Mouse (Mus musculus): Measurements from ENCODE around the gene Kifc1. TPM values are rescaled to one million over a fixed set of nuclear protein-coding genes. Genes with fewer than 3 reads are reported as not detected.
"Not testable (repeated sequence)": the region's sequence is repeated elsewhere in the genome, so short reads cannot be mapped to it uniquely, and the experiment has no call there.

Gene Kifc1
- polyA plus RNA-seq, 1 experiment from 2014 or later: 8.1 TPM

DNA sequence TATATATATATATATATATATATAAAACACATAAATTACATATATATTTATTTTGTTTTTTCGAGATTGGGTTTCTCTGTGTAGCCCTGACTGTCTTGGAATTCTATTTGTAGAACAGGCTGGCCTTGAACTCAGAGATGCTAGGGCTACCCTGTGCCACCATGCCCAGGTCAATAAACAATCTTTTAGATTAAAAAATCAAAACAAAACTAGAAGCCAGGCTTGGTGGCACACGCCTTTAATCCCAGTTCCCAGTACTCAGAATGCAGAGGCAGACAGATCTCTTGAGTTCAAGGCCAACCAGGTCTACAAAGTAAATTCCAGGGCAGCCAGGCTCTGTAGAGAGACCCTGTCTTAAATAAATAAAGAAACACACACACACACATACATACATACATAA lies 896 bp upstream of the Kifc1 start:
- no peak overlapping the region for H3K4me3 ChIP-seq
- no peaks in the 10 kb centered on the region for H3K27me3 ChIP-seq (ENCODE audit: poor library complexity, severe bottlenecking)
- WGBS: 81% methylated on average over 2 of the region's 2 CpGs
- no peak overlapping the region for H3K27ac ChIP-seq
- DNase-seq (ENCODE audit: extremely low spot score, low spot score): no peak
- H3K9me3 ChIP-seq: no peaks in the 10 kb centered on the region
- H3K36me3 ChIP-seq (replicated peaks): peaks cover 8% of the 10 kb centered on the region
- H3K4me1 ChIP-seq: peaks cover 21% of the 10 kb centered on the region

- H3K4me3 ChIP-seq: peak overlapping the region; percentile 67
- H3K9me3 ChIP-seq; H3K27me3 ChIP-seq (ENCODE audit: poor library complexity, severe bottlenecking): not testable (repeated sequence)
- under 1% methylated on average over 44 of the region's 44 CpGs for WGBS
- H3K4me1 ChIP-seq: peaks cover 21% of the 10 kb centered on the region
- peak overlapping the region; percentile 93 for H3K27ac ChIP-seq
- peaks cover 21% of the 10 kb centered on the region for H3K36me3 ChIP-seq (replicated peaks)
- DNase-seq (ENCODE audit: extremely low spot score, low spot score): peak; percentile 23
Measured at GRCm38 (mm10) chr17:33889941-33890532, 424 bp downstream of the Kifc1 start.

DNA sequence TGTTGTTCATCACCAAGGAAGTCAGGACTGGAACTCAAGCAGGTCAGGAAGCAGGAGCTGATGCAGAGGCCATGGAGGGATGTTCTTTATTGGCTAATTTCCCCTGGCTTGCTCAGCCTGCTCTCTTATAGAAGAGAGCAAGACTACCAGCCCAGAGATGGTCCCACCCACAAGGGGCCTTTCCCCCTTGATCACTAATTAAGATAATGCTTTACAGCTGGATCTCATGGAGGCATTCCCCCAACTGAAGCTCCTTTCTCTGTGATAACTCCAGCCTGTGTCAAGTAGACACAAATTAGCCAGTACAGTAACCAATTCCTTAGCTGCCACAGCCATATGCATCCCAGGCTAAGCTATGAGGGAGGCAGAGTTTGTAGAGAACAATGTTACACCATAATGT lies 2.2 kb downstream of the Kifc1 start:
- H3K4me3 ChIP-seq: peak overlapping the region; percentile 67; the same call in 1 of the 2 replicates
- not testable (repeated sequence) for H3K27ac ChIP-seq; H3K9me3 ChIP-seq; DNase-seq (ENCODE audit: extremely low spot score, low spot score); H3K27me3 ChIP-seq (ENCODE audit: poor library complexity, severe bottlenecking)
- H3K4me1 ChIP-seq: peaks cover 21% of the 10 kb centered on the region
- peaks cover 39% of the 10 kb centered on the region for H3K36me3 ChIP-seq (replicated peaks)

GRCm38 (mm10) chr17:33887802-33888201 lies 2.7 kb downstream of the Kifc1 start:
- H3K9me3 ChIP-seq; H3K27ac ChIP-seq; DNase-seq (ENCODE audit: extremely low spot score, low spot score); H3K27me3 ChIP-seq (ENCODE audit: poor library complexity, severe bottlenecking): not testable (repeated sequence)
- Histone ChIP-seq H3K4me3 (peak overlapping the region; percentile 67; the same call in 1 of the 2 replicates), H3K36me3 (replicated peaks) (peaks cover 43% of the 10 kb centered on the region), H3K4me1 (peaks cover 21% of the 10 kb centered on the region)
- WGBS: 88% methylated on average over 2 of the region's 2 CpGs

DNA sequence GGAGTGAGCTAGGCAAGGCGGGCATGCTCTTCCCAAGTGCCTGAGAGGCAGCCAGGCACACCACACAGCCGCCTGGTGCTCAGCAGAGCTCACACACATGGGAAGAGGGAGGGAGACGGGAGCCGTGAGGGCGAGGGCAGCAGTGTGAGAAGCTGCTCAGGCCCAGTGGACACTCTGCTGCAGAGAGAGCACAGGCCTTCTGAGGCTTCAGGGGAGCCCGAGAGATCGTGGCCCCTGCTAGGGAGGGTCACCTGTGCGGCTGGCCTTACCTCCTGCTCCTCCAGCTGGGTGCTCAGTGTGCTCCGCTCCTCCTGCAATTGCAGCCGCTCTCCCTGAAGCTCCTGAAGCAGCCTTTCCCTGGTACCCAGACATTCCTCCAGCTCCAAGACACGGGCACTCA lies 6.1 kb downstream of the Kifc1 start:
- DNase-seq (ENCODE audit: extremely low spot score, low spot score); H3K27me3 ChIP-seq (ENCODE audit: poor library complexity, severe bottlenecking); H3K4me3 ChIP-seq; H3K27ac ChIP-seq; H3K9me3 ChIP-seq: not testable (repeated sequence)
- peaks cover 19% of the 10 kb centered on the region for H3K4me1 ChIP-seq
- H3K36me3 ChIP-seq (replicated peaks): peaks cover 77% of the 10 kb centered on the region
- WGBS: 90% methylated on average over 10 of the region's 11 CpGs

DNA sequence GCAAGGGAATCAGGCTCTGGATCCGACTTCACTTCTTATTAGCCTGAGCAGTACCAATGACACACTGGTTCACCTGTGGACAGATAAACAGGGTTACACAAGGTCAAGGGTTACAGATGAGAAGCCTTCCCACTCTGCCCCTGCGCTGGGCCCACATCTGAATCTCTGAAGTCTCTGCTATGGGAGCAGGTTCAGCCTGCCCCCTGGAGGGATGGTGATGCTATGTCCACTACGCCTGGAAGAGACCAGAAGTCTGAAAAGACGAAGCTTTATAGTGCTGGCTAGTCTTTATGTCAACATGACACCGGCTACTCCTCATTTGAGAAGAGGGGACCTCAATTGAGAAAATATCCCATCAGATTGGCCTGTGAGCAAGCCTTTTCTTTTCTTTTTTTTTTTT lies 14.7 kb downstream of the Kifc1 start:
- not testable (repeated sequence) for H3K27me3 ChIP-seq (ENCODE audit: poor library complexity, severe bottlenecking); H3K4me1 ChIP-seq; DNase-seq (ENCODE audit: extremely low spot score, low spot score); H3K9me3 ChIP-seq; H3K4me3 ChIP-seq; H3K27ac ChIP-seq
- peaks cover 63% of the 10 kb centered on the region for H3K36me3 ChIP-seq (replicated peaks)
- 81% methylated on average over 5 of the region's 5 CpGs for WGBS

- H3K27me3 ChIP-seq (ENCODE audit: poor library complexity, severe bottlenecking): no peaks in the 10 kb centered on the region
- DNase-seq (ENCODE audit: extremely low spot score, low spot score): no peak
- no peak overlapping the region for H3K27ac ChIP-seq
- peaks cover 50% of the 10 kb centered on the region for H3K36me3 ChIP-seq (replicated peaks)
- H3K9me3 ChIP-seq: no peaks in the 10 kb centered on the region
- H3K4me1 ChIP-seq: no peaks in the 10 kb centered on the region
- 85% methylated on average over 11 of the region's 11 CpGs for WGBS
- no peak overlapping the region for H3K4me3 ChIP-seq
Measured at GRCm38 (mm10) chr17:33874411-33874810, 16.1 kb downstream of the Kifc1 start.

GRCm38 (mm10) chr17:33873537-33873936 lies 16.9 kb downstream of the Kifc1 start, which contains the start of gene Gm7029:
Gene Gm7029, plus strand, starts transcription at chr17:33873837.
- DNase-seq (ENCODE audit: extremely low spot score, low spot score); H3K27ac ChIP-seq; H3K27me3 ChIP-seq (ENCODE audit: poor library complexity, severe bottlenecking); H3K4me1 ChIP-seq; H3K4me3 ChIP-seq; H3K9me3 ChIP-seq: not testable (repeated sequence)
- peaks cover 42% of the 10 kb centered on the region for H3K36me3 ChIP-seq (replicated peaks)
- 88% methylated on average over 7 of the region's 12 CpGs for WGBS

DNA sequence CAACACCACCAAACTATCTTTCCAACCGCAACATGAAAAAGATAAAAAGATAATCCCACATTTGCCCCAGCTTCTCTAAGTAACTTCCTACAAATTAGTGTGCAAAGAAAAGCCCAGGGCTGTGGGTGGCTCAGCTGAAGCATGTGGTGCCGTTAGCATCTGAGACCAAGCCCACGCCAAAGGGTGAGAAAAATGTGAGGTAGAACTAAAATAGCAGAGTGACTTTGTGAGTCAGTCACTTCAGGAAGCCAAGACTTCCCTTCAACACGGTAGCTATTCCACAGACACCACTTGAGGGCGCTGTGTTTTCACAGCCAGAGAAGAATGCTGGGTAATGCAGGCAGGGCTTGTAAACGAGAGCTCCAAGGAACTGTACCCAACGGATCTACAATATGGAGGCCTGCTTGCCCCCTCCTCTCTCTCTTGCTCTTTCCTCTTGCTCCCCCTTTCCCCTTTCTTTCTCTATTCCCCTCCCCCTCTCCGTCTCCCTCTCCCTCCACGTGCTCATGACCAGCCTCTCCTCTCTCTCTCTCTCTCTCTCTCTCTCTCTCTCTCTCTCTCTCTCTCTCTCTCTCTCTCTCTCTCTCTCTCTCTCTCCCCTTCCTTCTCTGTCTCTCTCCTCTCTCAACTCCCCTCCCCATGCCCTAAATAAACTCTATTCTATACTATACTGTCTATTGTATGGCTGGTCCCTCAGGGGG lies 25.0 kb downstream of the Kifc1 start:
- peaks cover 10% of the 10 kb centered on the region for H3K4me1 ChIP-seq
- DNase-seq (ENCODE audit: extremely low spot score, low spot score): peak; percentile 33
- H3K9me3 ChIP-seq: no peaks in the 10 kb centered on the region
- no peaks in the 10 kb centered on the region for H3K36me3 ChIP-seq (replicated peaks)
- 42% methylated on average over 9 of the region's 9 CpGs for WGBS
- H3K27me3 ChIP-seq (ENCODE audit: poor library complexity, severe bottlenecking): no peaks in the 10 kb centered on the region
- no peak overlapping the region for H3K4me3 ChIP-seq
- H3K27ac ChIP-seq: 0 out of 2 replicates have a peak overlapping the region, but pooled peaks have one; percentile 67

GRCm38 (mm10) chr17:33857816-33858215 lies 32.6 kb downstream of the Kifc1 start:
- H3K27me3 ChIP-seq (ENCODE audit: poor library complexity, severe bottlenecking): no peaks in the 10 kb centered on the region
- H3K4me3 ChIP-seq: no peak overlapping the region
- H3K9me3 ChIP-seq: peaks cover 10% of the 10 kb centered on the region; the same call in 1 of the 2 replicates
- no peaks in the 10 kb centered on the region for H3K4me1 ChIP-seq
- WGBS: 74% methylated on average over 4 of the region's 4 CpGs
- DNase-seq (ENCODE audit: extremely low spot score, low spot score): no peak
- no peak overlapping the region for H3K27ac ChIP-seq
- no peaks in the 10 kb centered on the region; the same call in 1 of the 2 replicates for H3K36me3 ChIP-seq (replicated peaks)

DNA sequence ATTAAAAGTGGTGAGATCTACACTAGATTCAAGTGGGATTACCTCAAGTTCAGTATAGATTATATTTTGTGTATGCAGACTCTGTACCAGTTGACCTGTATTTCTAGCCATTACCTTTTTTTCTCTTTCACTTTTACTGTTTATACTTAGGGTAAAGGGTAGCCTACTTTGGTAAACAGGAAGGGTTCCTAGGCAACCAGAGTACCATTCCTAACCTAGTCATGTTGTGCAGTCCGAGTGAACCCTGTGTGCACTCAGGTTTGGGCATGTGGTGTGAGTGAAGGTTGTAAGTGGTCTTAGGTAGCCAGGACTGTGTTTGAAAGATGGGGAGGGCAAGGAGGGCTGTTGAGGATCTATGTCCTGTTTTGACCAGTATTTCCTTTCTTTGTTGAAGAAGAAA lies 39.1 kb downstream of the Kifc1 start:
- 82% methylated on average over 1 of the region's 1 CpGs for WGBS
- Histone ChIP-seq H3K27ac (no peak overlapping the region), H3K36me3 (replicated peaks) (peaks cover 43% of the 10 kb centered on the region), H3K4me3 (no peak overlapping the region), H3K9me3 (no peaks in the 10 kb centered on the region), H3K4me1 (no peaks in the 10 kb centered on the region), H3K27me3 (ENCODE audit: poor library complexity, severe bottlenecking) (no peaks in the 10 kb centered on the region)
- no peak for DNase-seq (ENCODE audit: extremely low spot score, low spot score)

- Histone ChIP-seq H3K27ac (no peak overlapping the region), H3K36me3 (replicated peaks) (peaks cover 51% of the 10 kb centered on the region), H3K27me3 (ENCODE audit: poor library complexity, severe bottlenecking) (no peaks in the 10 kb centered on the region), H3K4me1 (peaks cover 17% of the 10 kb centered on the region), H3K4me3 (no peak overlapping the region), H3K9me3 (no peaks in the 10 kb centered on the region)
- no peak for DNase-seq (ENCODE audit: extremely low spot score, low spot score)
- WGBS: 89% methylated on average over 8 of the region's 8 CpGs
Measured at GRCm38 (mm10) chr17:33848139-33848538, 42.3 kb downstream of the Kifc1 start.

DNA sequence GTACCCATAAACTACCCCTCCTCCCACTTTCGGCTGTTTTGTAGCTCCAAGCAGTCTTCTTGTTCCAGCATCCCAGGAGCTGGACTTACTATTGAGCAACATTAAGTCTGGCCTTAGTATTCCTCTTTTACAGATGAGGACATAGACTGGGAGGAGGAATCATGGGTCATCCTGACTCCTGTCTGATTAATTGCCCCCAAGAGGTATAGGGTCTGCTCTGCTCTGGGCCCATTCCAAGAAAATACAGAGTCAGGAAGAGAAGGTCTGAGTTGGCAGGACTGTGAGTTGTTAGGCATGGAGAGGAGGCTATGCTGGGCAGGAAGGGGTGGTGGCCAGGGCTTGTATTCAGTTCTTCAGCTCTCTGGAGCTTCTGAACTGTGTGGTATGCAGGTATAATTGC lies 46.3 kb downstream of the Kifc1 start:
- Histone ChIP-seq H3K36me3 (replicated peaks) (peaks cover 45% of the 10 kb centered on the region), H3K27ac (no peak overlapping the region), H3K4me3 (peak overlapping the region; percentile 76), H3K4me1 (peaks cover 24% of the 10 kb centered on the region), H3K9me3 (no peaks in the 10 kb centered on the region), H3K27me3 (ENCODE audit: poor library complexity, severe bottlenecking) (no peaks in the 10 kb centered on the region)
- 82% methylated on average over 1 of the region's 1 CpGs for WGBS
- DNase-seq (ENCODE audit: extremely low spot score, low spot score): no peak

Measured in forebrain, embryonic 10.5 days (tissue).